Mouse (Mus musculus): ENCODE results near the gene Gm14496. TPM values are rescaled to one million over a fixed set of nuclear protein-coding genes. Genes with fewer than 3 reads are reported as not detected.
A peak's percentile ranks its signal among the peaks of the same experiment; 100 is the strongest.
"Not testable (repeated sequence)": the region's sequence is repeated elsewhere in the genome, so short reads cannot be mapped to it uniquely, and the experiment has no call there.

The Gm14496 gene
- polyA plus RNA-seq (2015; fragmentation: Nextera tagmentation; extraction: Ambion mirVana): not detected in 2 replicates

- WGBS: 62% methylated on average over 3 of the region's 3 CpGs
- H3K9ac ChIP-seq (ENCODE audit: low read depth, low read length): no peak within 1 kb of the TSS
- no peaks in the 10 kb centered on the region for H3K9me3 ChIP-seq (ENCODE audit: control insufficient read depth, low read length)
- no peak within 1 kb of the TSS for H3K4me2 ChIP-seq (ENCODE audit: low read depth, low read length)
- no peak for ATAC-seq
- H3K36me3 ChIP-seq (ENCODE audit: control insufficient read depth, insufficient read depth, low read length): no peaks in the 10 kb centered on the region
- no peaks in the 10 kb centered on the region for H3K4me1 ChIP-seq (ENCODE audit: control insufficient read depth, insufficient read depth, low read length)
- H3K27ac ChIP-seq (ENCODE audit: low read length): no peak within 1 kb of the TSS
- H3K4me3 ChIP-seq (ENCODE audit: low read length): no peak within 1 kb of the TSS
- H3K27me3 ChIP-seq (replicated peaks; ENCODE audit: control insufficient read depth, insufficient read depth, low read length): no peaks in the 10 kb centered on the region
Observed at GRCm38 (mm10) chr2:181990829-181991228, at the start of gene Gm14496. TSS of gene Gm14496 (plus strand) at chr2:181991129.

DNA sequence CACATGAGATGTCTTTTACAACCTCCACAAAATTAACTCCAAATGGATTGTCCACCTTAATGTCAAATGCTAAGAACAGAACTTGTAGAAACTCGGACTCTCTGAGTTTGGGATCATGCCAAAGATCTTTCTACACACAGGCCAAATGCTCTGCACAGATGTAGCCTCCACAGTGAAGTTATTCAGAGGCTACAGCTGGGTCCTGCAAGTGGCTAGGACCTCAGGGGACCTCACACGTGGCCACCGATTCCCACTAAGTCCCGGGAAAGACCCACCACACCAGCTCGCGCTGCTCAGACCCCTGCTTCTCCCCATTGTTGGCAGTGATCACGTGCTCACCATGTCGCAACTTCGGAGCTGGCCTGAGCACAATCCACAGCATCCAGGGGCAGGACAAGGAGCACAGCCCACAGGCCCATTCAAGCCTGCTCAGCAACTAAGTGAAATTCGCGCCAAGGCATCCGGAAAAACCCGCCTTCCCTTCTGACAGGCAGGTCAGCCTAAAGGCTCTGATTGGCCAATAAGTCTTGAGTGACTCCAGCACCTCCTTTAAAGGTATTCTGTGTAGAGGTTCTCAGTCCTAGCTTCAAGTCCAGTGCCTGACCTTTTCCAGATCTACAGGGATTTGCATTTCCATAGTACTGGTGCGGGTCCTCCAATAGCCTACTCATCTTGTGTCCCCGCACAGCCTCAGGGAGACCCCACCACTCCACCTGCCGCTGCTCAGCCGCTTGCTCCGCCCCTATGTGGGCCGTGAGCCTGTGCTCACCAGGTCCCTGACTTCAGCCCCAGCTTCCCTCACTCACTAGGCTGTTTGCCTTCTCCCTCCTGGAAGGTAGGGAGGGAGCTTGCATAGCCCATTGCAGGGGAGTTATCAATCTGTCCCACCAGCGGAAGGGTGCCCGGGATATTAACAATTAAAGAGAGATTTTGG lies 37.9 kb upstream of the Gm14496 start:
- peak overlapping the region; percentile 45 for H3K4me2 ChIP-seq (ENCODE audit: low read depth, low read length)
- 17% methylated on average over 21 of the region's 21 CpGs for WGBS
- H3K4me1 ChIP-seq (ENCODE audit: control insufficient read depth, insufficient read depth, low read length); H3K36me3 ChIP-seq (ENCODE audit: control insufficient read depth, insufficient read depth, low read length); H3K27me3 ChIP-seq (replicated peaks; ENCODE audit: control insufficient read depth, insufficient read depth, low read length); H3K9me3 ChIP-seq (ENCODE audit: control insufficient read depth, low read length): not testable (repeated sequence)
- 0 out of 2 replicates have a peak overlapping the region, but pooled peaks have one; percentile 10 for H3K9ac ChIP-seq (ENCODE audit: low read depth, low read length)
- peak overlapping the region; percentile 19; the same call in 1 of the 2 replicates for H3K4me3 ChIP-seq (ENCODE audit: low read length)
- peak overlapping the region; percentile 65 for H3K27ac ChIP-seq (ENCODE audit: low read length)
- ATAC-seq: peak; percentile 77

GRCm38 (mm10) chr2:181968395-181968794 lies 22.5 kb upstream of the Gm14496 start:
- Histone ChIP-seq H3K4me1 (ENCODE audit: control insufficient read depth, insufficient read depth, low read length) (no peaks in the 10 kb centered on the region), H3K4me3 (ENCODE audit: low read length) (no peak overlapping the region), H3K4me2 (ENCODE audit: low read depth, low read length) (no peak overlapping the region), H3K36me3 (ENCODE audit: control insufficient read depth, insufficient read depth, low read length) (no peaks in the 10 kb centered on the region), H3K9ac (ENCODE audit: low read depth, low read length) (no peak overlapping the region), H3K9me3 (ENCODE audit: control insufficient read depth, low read length) (no peaks in the 10 kb centered on the region), H3K27ac (ENCODE audit: low read length) (no peak overlapping the region), H3K27me3 (replicated peaks; ENCODE audit: control insufficient read depth, insufficient read depth, low read length) (no peaks in the 10 kb centered on the region)
- 0 out of 2 replicates have a peak, but pooled peaks have one; percentile 56 for ATAC-seq
- WGBS: 54% methylated on average over 7 of the region's 7 CpGs

DNA sequence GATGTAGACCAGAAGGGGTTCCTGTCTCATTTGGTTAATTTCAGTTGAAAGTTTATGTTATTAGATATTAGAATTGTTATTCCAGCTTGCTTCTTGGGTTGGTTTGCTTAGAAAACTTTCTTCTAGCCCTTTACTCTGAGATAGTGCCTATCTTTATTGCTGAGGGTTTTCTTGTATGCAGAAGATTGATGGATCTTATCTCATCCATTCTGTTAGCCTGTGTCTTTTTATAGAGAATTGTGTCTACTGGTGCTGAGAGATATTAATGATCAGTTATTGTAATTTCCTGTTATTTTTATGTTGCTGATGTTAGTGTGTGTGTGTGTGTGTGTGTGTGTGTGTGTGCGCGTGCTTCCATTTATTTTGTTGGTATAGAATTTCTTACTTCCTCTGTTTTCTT lies 21.7 kb upstream of the Gm14496 start:
- Histone ChIP-seq H3K36me3 (ENCODE audit: control insufficient read depth, insufficient read depth, low read length) (no peaks in the 10 kb centered on the region), H3K9ac (ENCODE audit: low read depth, low read length) (no peak overlapping the region), H3K4me2 (ENCODE audit: low read depth, low read length) (no peak overlapping the region), H3K27me3 (replicated peaks; ENCODE audit: control insufficient read depth, insufficient read depth, low read length) (no peaks in the 10 kb centered on the region), H3K4me1 (ENCODE audit: control insufficient read depth, insufficient read depth, low read length) (no peaks in the 10 kb centered on the region), H3K9me3 (ENCODE audit: control insufficient read depth, low read length) (no peaks in the 10 kb centered on the region), H3K27ac (ENCODE audit: low read length) (no peak overlapping the region), H3K4me3 (ENCODE audit: low read length) (no peak overlapping the region)
- no peak for ATAC-seq
- WGBS: 95% methylated on average over 2 of the region's 2 CpGs

DNA sequence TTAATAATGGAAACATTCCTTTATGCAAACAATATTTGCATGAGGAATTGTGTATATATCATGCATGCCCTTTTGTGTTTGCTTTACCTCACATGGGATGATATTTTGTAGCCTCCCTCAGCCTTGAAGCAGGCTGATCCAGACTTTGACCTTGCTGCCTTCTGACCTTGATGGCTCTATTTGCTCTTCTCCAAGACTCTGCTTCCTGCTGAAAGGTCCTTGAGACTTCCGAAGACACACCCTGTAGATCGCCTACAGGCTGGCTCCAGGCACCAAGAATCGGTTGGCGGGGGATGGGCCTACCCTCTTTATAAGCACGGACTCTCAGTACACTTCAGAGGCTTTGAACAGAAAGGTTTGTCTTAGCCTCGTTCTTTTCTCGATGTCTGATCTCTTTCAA lies 9.0 kb upstream of the Gm14496 start:
- not testable (repeated sequence) for H3K36me3 ChIP-seq (ENCODE audit: control insufficient read depth, insufficient read depth, low read length); H3K4me3 ChIP-seq (ENCODE audit: low read length); H3K27ac ChIP-seq (ENCODE audit: low read length); H3K9ac ChIP-seq (ENCODE audit: low read depth, low read length); H3K9me3 ChIP-seq (ENCODE audit: control insufficient read depth, low read length); H3K4me2 ChIP-seq (ENCODE audit: low read depth, low read length); H3K27me3 ChIP-seq (replicated peaks; ENCODE audit: control insufficient read depth, insufficient read depth, low read length); H3K4me1 ChIP-seq (ENCODE audit: control insufficient read depth, insufficient read depth, low read length)
- ATAC-seq: peak; percentile 58
- WGBS: 61% methylated on average over 7 of the region's 7 CpGs

Other genes starting within 250 kb of the Gm14496 start
- 1.4 and 1.7 TPM in 2 replicates for gene Myt1, start 227.8 kb upstream of the Gm14496 start, polyA plus RNA-seq (2015; fragmentation: Nextera tagmentation; extraction: Ambion mirVana)
- 25.6 and 29.1 TPM in 2 replicates for gene Pcmtd2, start 153.3 kb upstream of the Gm14496 start, polyA plus RNA-seq (2015; fragmentation: Nextera tagmentation; extraction: Ambion mirVana)
- gene Polr3k, start 126.8 kb upstream of the Gm14496 start, polyA plus RNA-seq (2015; fragmentation: Nextera tagmentation; extraction: Ambion mirVana): 74.9 and 77.5 TPM in 2 replicates